Mouse (Mus musculus) ovary, adult 10 weeks (tissue): ENCODE data around the gene Gab3. TPM values are rescaled to one million over a fixed set of nuclear protein-coding genes. Genes with fewer than 3 reads are reported as not detected.

Experiments
- polyA plus RNA-seq: library from polyadenylated mRNA; stranded (reverse); fragments of 350-450 nt; fragmentation: Illumina TruSeq; extraction: RNeasy Lipid Tissue Mini Kit (QIAGEN cat#74804); gene quantifications from one replicate; pipeline ENCODE4 v1.2.3, GENCODE M21; 2014

Gab3 gene
- 6.8 TPM for polyA plus RNA-seq

DNA sequence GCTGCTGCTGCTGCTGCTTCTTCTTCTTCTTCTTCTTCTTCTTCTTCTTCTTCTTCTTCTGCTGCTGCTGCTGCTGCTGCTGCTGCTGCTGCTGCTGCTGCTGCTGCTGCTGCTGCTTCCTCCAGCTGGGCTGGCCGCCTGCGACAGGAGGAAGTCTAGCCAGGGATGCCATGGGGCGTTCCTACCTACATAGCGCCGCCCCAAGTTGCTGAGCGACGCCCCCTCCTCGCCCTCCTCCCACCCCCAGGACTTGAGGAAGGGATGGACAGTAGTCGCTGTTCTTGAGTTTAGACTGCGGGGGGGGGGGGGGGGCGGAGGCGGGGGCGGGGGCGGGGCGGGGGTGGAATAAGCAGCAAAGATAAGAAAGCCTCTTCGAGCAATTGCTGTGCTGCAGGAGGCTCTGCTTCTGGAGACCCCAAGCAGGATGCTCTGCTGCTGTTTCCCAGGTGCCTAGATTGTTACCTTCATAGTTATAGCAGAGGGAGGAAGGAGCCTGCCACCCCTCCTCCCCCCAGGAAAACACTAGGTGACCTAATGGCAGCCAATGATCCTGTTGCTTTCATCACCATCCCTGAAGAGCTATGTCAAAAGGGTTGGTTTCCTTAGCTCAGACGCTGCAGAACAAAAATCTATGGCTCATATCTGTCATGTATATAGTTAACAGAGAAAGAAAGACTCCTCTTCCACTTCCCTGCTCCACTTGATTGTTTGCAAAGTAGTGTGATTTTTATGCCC, at the start of gene Gab3:
TSS of gene Gab3 (minus strand) at position 685 of the 735 bp plus-strand sequence.

DNA sequence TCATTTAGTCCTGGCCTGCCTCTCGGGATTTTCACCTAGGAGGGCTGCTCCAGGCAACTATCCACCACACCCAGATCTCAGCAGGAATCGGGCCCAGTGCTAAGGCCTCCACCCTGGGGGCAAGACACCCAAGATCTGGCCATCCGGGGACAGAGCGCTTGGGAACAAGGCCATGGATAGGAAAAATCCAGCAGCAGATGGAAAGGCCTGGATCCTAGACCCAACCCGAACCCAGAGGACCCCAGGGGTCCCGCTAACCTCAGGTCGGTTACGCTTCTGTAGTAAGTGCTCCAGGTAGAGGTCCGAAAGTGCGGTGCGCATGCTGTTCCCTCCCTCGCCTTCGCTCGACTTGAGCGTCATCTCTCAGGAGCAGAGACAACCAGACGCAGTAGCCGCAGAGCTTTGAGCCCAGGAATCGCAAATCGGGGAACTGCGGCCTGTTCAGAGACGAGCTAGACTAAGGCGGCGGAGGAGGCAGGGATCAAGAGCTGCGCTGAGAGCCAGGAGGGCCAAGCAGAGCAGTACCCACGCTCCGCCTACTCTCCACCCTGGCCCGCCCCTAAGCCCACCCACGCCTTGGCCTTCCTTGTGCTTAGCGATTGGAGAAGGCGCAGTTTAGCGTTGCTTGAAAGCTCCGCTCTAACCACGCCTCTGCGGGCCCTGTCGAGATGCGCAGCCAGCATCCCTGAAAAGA, 45.4 kb upstream of the Gab3 start, which contains the start of gene Mpp1:
TSS of gene Mpp1 (minus strand) at position 550 of the 694 bp plus-strand sequence.

DNA sequence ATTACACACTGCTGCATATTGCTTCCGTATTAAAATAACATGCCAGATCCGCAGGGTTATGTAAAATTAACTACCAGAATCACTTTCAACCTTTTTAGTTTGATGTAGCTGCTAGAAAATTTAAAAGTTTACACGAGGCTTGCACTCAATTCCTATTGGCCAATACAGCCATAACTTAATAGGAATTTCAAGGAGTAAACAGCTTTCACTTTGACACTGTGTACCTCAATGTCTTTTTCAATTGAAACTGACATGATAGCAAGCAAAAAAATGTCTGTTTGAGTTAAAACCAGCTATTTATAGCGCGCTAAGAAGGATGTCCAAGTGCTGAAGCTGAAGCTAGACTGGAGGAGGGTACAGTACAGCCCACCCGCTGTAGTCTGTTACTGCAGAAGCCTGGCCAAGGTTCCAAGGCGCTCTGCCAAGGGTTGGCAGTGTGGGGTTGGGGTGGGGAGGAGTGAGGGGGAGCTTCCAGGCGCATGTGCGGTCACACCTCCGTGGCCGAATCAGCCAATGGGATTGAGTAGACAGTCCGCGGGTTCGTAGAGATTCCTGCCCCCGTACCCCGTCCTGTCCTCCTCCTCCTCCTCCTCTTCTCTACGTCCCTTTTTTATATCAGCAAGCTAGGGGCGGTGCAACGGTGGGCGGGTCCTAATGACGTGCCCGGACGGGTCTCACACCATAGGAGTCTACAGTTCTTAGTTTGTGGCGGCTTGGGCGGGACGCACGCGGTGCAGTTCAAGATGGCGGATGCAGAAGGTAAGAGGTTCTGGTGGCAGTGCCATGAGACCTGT, 10.3 kb upstream of the Gab3 start, which contains the start of gene Dkc1:
TSS of gene Dkc1 (plus strand) at position 486 of the 794 bp plus-strand sequence.

Other genes with a start within 250 kb of the Gab3 start
- gene Gm5936, start 248.3 kb downstream of the Gab3 start, polyA plus RNA-seq = not detected
- 131 TPM for gene Dkc1, start 10.4 kb upstream of the Gab3 start, polyA plus RNA-seq
- gene Mpp1, start 45.6 kb upstream of the Gab3 start, polyA plus RNA-seq = 52.5 TPM
- not detected for gene Smim9, start 78.3 kb upstream of the Gab3 start, polyA plus RNA-seq